Mouse (Mus musculus): ENCODE results near the gene Myh7.
"Not testable (repeated sequence)": the region's sequence is repeated elsewhere in the genome, so short reads cannot be mapped to it uniquely, and the experiment has no call there.

Myh7 gene

GRCm38 (mm10) chr14:54994136-54994868, at the start of gene Myh7:
Gene Myh7, minus strand, starts transcription at chr14:54994626.
- in situ Hi-C loops (cut with MseI, MboI), result no loop called here

DNA sequence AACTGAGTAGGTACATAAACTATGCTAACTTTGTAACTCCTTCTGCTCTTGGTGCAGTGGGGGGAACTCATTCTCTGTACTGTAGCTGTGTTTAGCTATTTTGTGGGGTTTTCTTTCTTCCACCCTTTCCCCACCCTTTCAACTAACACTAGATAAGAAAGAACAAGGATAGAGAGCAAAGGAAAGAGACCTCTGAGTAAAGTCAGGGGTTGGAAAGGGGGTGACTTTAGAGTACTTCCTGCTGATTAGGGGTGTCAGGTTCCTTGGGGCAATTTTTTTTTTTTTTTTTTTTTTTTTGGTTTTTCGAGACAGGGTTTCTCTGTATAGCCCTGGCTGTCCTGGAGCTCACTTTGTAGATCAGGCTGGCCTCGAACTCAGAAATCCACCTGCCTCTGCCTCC, 49.3 kb upstream of the Myh7 start:
- in situ Hi-C loops (cut with MseI, MboI), result not testable (repeated sequence)

- in situ Hi-C loops (cut with MseI, MboI), result no loop called here
Observed at GRCm38 (mm10) chr14:55032695-55033225, 38.3 kb upstream of the Myh7 start.

- in situ Hi-C loops (cut with MseI, MboI), result loop anchor here (5.0 kb wide), 1 partner anchor 48 kb away; no protein-coding TSS in a partner anchor
Observed at GRCm38 (mm10) chr14:55029034-55029698, 34.7 kb upstream of the Myh7 start.

DNA sequence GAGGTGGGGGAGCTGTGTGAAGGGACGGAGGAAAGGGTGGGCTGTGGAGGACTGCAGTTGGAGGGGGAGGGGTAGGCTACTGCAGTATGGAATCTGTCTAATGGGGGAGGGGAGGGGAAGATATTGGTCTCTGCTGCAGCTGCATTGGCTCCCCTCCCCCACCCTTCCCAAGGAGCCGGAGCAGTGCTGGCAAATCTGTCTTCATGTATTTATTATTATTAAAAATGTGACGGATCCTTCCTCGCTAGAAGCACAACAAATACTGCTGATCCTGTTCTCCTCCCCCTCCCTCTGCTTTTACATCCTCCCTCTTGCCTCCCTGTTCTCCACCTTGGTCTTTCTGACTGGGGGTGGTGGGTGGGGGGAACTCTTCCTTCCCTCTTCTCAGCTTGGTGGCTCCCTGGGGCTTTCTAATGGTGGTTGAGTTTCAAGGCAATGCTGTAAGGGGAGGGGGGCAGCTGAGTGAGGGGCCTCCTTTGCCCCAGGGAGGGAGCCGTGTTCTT, 34.0 kb upstream of the Myh7 start:
- in situ Hi-C loops (cut with MseI, MboI), result loop anchor here (5.0 kb wide), 1 partner anchor 49 kb away; no protein-coding TSS in a partner anchor

DNA sequence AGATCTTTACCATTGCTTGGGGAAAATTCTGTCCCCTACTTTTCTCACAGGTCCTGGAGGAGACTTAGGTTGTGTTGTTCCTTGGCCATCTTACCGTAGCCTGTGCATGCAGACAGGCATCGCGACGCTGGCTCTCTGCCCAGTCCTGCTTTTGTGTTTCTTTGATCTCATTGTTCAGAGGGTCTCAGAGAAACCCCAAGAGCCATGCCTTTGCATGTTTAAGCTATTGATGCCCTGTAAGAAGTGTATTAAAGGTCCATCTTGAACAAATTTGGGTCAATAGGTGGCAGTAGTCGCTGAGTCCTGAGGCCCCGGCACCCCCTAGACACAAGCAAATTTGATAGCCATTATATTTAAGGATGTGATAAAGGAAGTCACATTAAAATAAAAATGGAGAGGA, 33.2 kb upstream of the Myh7 start:
- in situ Hi-C loops (cut with MseI, MboI), result loop anchor here (5.0 kb wide), 1 partner anchor 50 kb away; no protein-coding TSS in a partner anchor

GRCm38 (mm10) chr14:55027251-55027650, 32.8 kb upstream of the Myh7 start:
- in situ Hi-C loops (cut with MseI, MboI), result loop anchor here (5.0 kb wide), 1 partner anchor 50 kb away; no protein-coding TSS in a partner anchor

- in situ Hi-C loops (cut with MseI, MboI), result loop anchor here (5.0 kb wide), 1 partner anchor 52 kb away; no protein-coding TSS in a partner anchor
Observed at GRCm38 (mm10) chr14:55025527-55025926, 31.1 kb upstream of the Myh7 start.

GRCm38 (mm10) chr14:55024236-55024635, 29.8 kb upstream of the Myh7 start:
- in situ Hi-C loops (cut with MseI, MboI), result no loop called here

GRCm38 (mm10) chr14:55023011-55023410, 28.6 kb upstream of the Myh7 start:
- in situ Hi-C loops (cut with MseI, MboI), result no loop called here

- in situ Hi-C loops (cut with MseI, MboI), result no loop called here
Observed at GRCm38 (mm10) chr14:55020394-55020793, 26.0 kb upstream of the Myh7 start.

DNA sequence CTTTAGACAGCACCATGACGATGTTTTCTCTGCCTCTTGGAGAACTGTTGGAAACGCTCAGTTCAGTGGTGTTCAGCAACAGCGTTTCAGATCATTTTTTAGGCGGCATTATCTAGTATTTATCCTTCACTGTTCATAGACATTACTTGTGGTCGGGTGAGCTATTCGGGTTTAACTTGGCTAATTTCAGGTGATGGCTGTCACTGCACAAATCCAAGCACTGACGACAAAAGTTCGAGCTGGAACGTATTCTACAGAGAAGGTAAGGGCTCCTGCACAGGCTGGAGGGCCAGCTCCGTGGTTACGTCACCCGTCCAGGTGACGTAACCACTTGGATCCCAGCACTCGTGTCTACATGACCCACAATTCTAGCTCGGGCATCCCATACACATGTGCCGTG, 22.4 kb upstream of the Myh7 start:
- in situ Hi-C loops (cut with MseI, MboI), result no loop called here

DNA sequence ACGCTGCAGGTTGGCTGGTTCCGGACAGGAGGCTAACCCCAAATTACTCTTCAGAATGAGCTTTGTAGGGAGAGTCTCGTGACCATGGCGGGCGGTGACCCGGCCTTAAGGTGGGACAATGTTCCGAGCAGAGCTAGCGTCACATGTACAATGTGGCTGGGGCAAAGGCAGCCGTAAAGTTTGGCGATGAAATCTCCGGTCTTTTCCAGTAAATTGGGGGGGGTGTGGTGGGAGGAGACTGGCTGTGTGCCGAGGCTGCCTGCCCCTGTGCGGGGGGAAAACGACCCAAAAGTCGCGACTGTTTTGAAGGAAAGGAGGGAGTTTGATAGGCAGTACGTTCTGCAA, 21.3 kb upstream of the Myh7 start:
- in situ Hi-C loops (cut with MseI, MboI), result no loop called here

DNA sequence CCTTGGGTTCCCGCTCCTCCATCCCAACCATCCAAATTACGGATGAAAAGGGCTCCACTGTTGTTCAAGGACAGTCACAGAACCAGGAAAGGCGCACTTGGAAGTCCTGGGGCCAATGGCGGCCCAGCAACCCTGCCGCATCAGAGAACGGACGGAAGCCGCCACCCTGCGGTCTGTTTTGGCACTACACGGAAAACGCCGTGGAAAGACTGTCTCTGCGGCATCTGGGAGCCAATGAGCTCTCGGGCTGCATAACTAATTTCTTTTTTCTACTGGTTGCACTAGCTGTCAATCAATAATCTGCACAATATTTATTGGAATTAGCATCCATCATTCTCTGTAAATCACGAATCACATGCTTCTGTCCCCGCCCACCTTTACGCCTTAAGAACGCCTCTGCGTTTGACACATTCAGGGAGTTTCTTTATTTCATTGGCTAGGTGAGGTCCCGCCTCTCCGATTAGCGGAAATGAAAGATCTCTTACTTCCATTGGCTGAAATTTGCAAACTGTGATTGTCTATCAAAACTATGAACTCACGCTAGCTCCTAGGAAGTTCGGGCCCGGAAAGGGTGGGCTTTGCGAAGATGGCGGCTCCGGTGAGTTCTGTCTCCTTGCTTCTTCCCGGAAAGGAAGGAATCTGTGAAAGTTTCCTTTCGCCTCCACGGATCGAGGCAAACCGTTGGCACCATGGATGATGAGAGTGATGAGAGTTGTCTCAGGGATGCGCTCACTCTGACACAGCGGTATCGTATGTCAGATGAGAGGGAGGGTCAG, 20.8 kb upstream of the Myh7 start, which contains the start of gene Ngdn:
Ngdn (plus strand) TSS at position 464 of the 776 bp plus-strand sequence.
- in situ Hi-C loops (cut with MseI, MboI), result loop anchor here (5.0 kb wide), 2 partner anchors 113 to 118 kb away; no protein-coding TSS in a partner anchor

GRCm38 (mm10) chr14:55014591-55014990, 20.2 kb upstream of the Myh7 start:
- in situ Hi-C loops (cut with MseI, MboI), result loop anchor here (5.0 kb wide), 2 partner anchors 112 to 117 kb away; no protein-coding TSS in a partner anchor

GRCm38 (mm10) chr14:55011116-55011515, 16.7 kb upstream of the Myh7 start:
- in situ Hi-C loops (cut with MseI, MboI), result loop anchor here (5.0 kb wide), 2 partner anchors 109 to 114 kb away; no protein-coding TSS in a partner anchor

- in situ Hi-C loops (cut with MseI, MboI), result no loop called here
Observed at GRCm38 (mm10) chr14:55008417-55008816, 14.0 kb upstream of the Myh7 start.

- in situ Hi-C loops (cut with MseI, MboI), result no loop called here
Observed at GRCm38 (mm10) chr14:55007120-55007908, 12.9 kb upstream of the Myh7 start.

DNA sequence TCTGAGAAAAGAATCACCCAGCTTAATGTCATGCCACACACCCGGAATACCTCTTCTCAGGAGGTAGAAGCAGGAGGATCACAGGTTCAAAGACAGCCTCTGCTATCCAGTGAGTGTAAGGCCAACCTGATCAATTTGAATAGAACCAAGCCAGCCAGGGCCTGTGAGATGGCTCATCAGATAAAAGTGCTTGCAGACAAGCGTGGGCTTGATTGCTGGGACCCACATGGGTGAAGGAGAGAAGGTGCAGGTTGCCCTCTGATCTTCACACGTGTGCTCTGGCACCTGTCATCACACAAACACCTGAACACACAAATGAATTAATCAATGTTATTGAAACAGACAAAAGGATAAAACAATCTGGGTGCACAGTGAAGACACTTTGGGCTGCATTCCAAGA, 12.1 kb upstream of the Myh7 start:
- in situ Hi-C loops (cut with MseI, MboI), result no loop called here

- in situ Hi-C loops (cut with MseI, MboI), result no loop called here
Observed at GRCm38 (mm10) chr14:55005967-55006366, 11.5 kb upstream of the Myh7 start.

- in situ Hi-C loops (cut with MseI, MboI), result no loop called here
Observed at GRCm38 (mm10) chr14:55005506-55005905, 11.1 kb upstream of the Myh7 start.
